Mouse (Mus musculus): ENCODE results near the gene Eps8l2.

Eps8l2 gene

DNA sequence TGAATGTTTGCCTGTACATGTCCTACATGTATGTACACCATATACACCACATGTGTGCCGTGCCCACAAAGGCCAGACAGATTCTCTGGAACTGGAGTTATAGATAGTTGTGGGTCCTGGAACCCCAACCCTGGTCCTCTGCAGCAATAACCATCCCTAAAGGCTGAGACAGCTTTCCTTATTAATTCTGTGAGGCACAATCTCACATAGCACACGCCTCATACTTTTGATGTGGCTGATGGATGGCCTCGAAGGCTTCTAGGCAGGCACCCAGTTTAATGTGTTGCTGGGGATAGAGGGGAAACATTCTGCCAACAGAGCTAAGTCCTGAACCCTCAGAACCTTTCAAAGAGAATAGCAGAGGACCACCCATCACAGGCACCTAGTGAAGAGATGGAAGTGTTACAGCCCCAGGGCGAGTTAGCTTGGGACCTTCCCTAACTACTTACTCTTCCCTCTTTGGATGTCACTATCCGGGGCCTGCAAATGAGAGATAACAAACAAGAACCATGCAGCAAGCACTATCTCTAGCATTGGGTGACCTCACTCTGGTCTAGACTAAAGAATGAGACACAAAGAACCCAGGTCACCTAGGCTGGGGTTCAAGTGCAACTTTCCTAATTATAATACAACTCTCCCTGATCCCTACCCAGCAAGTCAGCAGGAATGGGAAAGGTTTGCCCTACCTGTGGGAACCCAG is 25.8 kb downstream of the Eps8l2 start:
- no peak for DNase-seq (ENCODE audit: low spot score in 2 of 2)

DNA sequence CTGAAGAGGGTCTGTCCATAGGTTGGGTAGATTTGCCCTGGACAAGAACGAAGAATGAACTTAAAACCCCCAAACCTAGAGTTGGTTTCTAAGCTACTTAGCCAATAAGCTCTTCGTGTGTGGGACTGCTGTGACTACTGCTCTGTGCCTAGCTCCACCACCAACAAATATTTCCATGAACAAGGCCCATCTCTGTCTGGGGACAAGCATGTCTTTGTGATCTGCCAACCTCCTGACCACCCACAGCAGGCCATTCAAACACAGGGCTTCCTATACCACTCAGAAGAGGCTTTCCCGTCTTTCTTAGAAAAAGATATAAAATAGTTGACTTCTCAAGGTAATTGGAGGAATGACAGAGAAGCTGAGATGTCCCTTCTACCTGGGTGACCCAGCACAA is 26.4 kb downstream of the Eps8l2 start:
- no peak for DNase-seq (ENCODE audit: low spot score in 2 of 2)

DNA sequence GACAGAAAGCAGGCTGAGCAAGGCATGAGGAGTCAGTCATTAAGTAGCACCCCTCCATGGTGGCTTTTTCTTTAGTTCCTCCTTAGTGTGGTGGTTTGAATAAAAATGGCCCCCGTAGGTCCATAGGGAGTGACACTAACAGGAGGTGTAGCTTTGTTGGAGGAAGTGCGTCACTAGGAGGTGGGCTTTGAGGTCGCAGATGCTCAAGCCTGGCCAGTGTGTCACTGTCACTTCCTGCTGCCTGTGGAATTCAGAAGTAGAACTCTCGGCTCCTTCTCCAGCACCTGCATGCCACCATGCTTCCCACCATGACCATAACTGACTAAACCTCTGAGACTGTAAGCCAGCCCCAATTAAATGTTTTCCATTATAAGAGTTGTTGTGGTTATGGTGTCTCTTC is 28.7 kb downstream of the Eps8l2 start:
- DNase-seq (ENCODE audit: low spot score in 2 of 2), result no peak

DNA sequence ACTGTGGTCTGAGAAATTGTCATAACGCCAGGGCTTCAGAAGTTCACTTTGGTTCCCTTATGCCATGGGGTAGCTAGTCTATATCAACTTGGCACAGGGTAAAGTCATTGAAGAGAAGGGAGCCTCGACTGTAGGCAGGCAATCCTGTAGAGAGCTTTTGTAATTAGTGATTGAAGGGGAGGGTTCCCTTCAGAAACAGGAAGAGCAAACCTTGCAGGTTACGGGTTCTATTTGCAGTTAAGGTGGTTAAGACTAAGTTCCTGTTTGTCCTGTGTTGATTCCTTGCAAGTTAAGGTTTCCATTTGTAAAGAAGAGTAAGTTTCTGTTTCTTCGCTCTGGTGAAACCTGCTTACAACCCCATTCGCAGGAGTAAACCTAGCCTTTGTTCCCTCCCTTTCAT is 31.2 kb downstream of the Eps8l2 start:
- no peak for DNase-seq (ENCODE audit: low spot score in 2 of 2)

DNA sequence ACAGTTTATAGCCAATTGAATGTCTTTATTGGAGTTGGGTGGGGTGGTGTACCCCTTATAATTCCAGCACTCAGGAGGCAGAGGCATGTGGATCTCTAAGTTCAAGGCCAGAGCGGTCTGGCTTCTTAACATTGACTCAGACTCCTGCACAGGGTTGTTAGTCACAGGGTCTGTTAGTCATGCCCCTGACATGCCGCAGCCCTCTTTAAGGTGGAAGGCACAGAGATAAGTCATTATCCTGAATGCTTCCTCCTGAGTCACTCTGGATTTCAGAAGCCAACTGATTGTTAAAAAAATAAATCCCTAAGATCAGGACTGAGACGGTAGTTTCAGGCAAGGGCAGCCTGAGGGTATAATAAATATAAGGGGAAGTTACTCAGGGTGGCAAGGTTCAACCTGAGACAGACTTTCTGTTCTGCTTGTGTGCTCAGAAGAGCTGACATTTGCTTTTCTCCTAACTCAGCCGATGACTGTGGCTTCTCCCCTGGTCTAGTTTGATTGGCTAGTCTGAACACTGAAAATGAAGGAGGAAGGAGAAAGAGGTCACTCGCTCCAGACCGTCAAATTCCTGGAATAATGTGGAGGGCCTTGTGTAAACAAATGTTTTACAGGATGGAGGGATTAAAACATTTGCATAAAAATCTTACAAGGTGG is 33.4 kb downstream of the Eps8l2 start:
- no peak for DNase-seq (ENCODE audit: low spot score in 2 of 2)

DNA sequence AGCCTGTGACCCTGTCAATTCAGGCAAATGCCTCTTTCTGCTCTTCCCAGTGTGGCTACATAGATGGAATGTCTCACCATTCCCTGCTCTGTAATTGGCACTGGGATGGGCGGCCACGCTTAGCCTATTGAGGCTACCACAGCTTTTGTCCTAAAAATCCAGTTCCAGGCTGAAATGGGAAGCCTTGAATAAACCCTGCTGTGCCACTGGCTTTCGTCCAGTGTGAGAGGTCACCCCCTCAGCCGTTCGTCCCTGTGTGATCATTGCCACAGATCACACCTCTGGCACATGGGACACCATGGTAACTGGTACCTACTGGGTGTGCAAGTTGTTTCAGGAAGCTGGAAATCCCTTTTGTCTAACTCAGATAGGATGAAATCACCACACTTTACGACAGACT is 34.9 kb downstream of the Eps8l2 start:
- no peak for DNase-seq (ENCODE audit: low spot score in 2 of 2)

DNA sequence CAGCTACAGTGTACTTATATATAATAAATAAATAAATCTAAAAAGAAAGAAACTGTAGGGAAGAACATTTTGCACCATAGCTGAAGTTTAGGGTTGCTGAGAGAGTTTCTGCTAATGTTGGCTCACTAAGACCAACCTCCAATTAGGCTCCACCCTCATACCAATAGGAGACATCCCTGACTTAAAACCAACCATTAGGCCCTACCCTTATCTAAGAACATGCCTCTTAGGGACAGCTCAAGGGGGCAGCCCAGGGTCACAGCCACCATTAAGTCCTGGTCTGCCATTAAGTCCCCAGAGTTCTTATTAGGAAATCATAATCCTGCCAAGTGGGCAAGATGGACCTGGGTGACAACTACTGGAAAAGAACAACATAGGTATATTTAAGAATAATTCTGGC is 35.7 kb downstream of the Eps8l2 start:
- no peak for DNase-seq (ENCODE audit: low spot score in 2 of 2)

DNA sequence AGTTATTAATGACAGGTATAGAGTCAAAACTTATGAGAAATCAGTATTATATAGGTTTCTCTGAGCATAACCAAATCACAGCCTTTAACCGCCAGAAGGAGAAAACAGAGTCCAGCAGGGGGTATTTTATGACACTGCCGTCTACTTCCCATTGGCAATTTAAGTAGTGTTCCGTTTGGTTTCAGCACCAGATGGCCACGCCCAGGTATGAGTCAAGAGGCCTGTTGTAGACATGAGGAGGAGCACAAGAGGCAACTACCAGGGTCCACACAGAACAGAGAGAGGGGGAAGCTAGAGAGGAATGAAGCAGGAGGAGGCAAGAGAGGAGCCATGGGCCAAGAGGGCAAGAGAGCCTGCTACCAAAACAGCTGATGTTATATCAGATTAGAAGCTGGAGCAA is 40.9 kb downstream of the Eps8l2 start:
- DNase-seq (ENCODE audit: low spot score in 2 of 2), result no peak

DNA sequence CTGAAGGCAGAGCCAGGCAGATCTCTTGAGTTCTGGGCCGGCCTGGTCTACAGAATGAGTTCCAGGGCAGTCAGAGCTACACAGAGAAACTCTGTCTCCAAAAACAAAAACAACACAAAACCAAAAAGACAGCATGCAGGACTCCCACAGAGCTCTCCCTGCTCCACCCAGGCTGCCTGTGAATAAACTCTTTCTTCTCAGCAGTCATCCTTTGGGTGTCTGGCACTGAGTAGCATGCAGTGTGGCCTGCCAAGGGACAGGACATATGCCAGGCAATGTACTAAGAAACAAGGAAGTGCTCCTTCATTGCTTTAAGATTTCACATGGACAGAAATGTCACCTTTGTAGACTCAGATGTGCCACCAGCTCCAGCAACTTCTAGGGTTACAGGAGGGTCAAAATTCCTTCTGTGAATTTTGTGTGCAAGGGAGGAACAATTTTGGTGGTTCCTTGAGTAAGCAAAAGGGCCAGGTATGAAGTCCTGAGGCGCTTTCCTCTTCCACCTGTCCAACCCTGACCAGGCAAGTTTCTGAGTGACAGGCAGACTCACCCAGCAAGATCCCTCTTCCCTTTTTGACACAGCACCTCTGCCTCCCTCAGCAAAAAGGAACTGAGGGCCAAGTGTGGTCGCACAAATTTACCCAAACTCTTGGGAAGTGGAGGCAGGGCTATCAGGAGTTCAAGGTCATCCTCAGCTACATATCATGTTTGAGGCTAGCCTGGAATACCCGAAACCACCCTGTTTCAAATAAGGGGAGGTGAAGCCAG is 42.6 kb downstream of the Eps8l2 start:
- DNase-seq (ENCODE audit: low spot score in 2 of 2), result no peak

DNA sequence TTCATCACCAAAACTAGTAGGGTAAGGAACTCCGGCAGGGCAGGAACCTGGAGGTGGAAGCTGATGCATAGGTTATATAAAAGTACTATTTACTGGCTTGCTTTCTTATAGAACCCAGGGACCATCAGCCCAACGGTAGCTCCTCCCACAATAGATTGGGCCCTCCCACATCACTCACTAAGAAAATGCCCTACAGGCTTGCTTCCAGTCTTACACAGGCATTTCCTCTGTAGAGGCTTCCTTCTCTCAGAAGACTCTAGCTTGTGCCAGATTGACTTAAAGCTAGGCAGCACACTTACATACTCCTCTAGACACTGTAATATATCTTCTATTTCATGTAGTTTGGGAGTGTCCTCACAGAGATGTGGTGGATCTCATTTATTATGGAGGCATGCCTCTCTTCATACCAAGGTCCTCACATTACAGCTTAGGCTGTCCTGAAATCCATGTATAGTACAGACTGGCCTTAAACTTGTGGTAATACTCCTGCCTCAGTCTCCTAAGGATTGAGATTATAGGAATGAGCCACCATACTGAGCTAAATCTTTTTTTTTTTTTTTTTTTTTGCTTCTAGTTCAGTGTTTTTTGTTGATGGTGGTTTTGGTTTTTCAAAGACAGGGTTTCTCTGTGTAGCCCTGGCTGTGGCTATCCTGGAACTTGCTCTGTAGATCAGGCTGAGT is 49.3 kb downstream of the Eps8l2 start:
- DNase-seq (ENCODE audit: low spot score in 2 of 2), result no peak

DNA sequence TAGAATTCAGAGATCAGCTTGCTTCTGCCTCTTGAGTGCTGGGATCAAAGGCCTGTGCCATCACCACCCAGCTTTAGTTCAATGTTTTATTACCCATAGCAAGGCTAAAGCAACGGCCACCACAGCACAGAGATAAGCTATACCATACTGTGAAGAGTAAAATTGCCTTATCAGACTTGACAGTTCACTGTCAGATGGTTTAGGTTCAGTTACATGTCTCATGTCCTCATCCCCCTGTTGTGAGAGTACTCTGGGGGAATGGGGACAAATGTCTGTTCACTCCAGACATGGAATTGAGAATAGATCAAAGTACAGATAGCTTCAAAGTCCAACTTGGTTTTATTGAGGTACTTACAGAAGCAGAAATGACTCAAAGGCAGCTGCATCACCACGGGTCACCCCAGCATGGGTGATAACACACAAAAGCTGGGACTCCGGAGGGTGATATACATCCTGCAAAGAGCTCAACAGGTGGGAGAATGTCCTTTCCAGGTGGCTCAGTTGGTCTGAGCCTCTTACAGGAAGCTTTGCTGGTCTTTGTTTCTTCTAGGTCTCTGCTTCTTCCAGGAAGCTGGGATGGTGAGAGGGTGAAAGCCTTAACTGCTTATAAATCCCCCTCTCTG is 49.9 kb downstream of the Eps8l2 start:
- no peak for DNase-seq (ENCODE audit: low spot score in 2 of 2)

DNA sequence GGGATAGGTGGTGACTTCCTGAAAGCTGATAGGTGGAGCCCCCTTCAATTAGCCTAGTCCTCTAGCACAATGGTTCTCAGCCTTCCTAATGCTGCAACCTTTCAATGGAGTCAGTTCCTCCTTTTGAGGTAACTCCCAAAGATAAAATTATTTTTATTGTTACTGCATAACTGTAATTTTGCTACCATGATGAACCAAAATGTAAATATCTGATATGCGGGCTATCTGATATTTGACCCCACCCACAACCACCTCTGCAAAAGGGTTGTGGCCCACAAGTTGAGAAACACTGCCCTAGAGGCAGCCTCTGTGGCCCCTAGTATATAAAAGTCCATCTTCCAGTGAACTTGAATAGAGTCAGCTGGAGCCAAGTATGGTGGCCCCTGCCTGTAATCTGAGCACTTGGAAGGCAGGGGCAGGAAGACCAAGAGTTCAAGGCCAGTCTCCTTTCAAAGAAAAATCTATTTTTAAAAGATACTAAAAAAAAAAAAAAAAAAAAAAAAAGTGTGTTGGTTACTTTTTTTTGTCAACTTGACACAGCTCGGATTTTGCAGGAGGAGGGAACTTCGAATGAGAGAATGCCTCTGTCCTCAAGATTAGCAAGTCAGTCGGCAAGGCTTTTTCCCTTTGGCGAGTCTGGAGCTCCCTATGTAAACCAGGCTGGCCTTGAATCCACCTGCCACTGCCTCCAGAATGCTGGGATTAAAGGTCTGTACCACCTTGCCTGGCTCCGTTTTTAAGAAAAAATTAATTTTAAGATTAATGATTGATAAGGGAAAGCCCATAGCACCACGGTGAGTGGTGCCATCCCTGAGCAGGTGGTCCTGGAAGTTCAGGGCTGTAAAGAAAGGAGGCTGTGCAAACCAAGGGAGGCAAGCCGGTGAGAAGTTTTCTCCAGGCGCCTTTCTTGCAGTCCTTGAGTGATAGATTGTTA is 51.9 kb downstream of the Eps8l2 start:
- no peak for DNase-seq (ENCODE audit: low spot score in 2 of 2)

DNA sequence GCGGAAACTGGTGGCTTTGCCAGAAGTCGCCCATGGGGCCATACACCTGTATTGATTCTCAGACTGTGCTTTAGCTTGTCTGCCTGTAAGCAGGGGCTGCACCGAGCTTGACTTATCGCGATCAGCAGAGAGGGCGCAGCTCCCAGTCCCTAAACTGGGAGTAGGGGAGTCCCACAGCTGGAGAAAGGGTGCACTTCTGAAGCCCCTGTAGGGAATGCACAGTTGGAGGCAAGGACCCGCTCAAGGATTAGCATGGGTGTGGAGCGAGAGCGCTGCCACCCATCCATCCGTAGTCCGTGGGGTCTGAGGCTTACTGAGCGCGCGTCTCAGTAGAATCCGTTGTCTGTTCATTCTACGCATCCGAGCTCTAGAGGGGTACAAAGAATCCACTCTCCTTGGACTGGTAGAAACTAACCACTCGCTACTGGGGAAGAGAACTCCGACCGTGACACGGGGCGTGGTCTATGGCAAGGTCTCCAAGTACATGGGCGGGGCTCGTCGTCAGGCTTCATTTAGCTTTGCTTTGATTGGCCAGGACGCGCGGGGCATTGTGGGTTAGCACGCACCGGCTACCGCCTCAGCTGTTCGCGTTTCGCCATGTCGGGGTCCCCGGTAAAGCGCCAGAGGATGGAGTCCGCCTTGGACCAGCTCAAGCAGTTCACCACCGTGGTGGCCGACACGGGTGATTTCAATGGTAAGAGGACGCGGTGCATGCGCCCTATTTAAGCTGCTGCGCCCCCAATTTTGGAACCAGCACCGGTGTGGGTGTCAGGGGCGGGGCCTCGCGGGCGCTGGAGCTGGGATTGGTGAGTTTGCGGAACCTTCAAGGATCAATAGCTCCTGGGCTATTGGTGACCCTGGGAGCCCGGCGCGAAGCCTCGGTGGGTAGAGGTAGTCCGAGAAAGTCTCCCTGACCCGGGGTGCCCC is 53.2 kb downstream of the Eps8l2 start, which contains the start of gene Taldo1:
Taldo1 (plus strand) TSS at position 575 of the 927 bp plus-strand sequence.
- DNase-seq (ENCODE audit: low spot score in 2 of 2), result peak; percentile 92 to 98

DNA sequence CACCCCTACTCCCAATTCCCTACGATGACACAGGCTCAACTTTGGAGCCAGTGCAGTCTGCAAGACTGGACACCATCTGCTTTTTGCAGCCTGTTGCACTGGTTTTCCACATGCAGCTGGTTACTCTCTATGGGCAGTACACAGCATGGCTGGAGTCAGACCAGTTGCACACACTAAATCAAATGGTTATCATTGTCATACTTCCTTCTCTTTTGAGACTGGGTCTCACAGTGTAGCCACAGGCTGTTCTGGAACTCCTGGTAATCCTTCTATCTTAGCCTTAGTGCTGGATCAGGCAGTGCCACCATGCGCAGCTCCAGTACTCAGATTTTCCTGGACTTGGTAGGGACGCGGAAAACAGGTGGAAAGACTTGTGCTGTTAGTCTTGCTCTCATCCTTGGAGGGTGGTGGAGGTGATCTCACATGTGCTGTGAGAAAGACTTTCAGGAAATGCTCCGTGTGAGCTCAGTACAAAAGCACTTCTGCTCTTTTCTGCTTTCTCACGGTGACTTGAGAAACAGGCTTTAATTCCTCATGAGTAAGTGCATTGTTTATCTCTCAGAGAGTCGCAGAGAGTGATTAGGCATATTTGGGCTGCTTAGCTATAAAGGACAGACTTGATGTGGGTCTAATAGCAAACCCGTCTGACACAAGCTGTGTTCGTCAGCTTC is 54.0 kb downstream of the Eps8l2 start:
- no peak for DNase-seq (ENCODE audit: low spot score in 2 of 2)

DNA sequence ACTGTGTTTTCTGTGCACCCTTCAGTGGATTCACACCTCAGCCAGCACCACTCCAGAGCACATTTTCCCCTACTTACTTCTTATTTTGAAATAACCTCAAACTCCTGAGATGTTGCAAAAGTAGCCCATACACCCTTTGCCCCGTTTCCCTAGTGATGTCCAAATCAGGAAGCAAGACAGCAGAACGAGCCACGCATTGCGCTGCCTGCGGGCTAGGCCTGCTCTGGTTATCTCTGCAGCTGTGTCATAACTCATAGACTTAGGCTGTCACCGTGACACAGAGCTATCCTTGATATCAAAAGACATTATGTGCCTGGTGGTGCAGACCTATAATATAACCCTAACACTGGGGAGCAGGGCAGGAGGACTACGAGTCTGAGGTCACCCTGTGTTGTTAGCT is 55.5 kb downstream of the Eps8l2 start:
- DNase-seq (ENCODE audit: low spot score in 2 of 2), result no peak

DNA sequence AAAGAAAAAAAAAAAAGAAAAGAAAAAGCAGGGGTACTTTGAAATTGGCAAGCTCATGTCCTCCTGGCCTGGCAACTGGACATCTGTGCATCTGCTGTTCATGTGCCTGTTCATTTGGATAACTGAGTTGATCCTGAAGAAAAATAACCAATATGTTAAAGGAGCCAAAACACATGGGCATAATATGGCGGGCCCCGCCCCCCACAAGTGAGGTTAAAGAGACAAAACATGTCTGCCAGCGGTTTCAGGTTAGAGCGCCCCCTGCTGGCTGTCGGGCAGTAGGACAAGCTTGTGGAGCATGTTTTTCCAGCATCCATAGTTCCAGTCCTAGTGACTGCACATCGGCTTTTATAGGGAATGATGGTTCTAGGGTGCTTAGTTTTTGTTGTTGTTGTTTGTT is 56.1 kb downstream of the Eps8l2 start:
- DNase-seq (ENCODE audit: low spot score in 2 of 2), result peak in 1 of 2 experiments; percentile 13

DNA sequence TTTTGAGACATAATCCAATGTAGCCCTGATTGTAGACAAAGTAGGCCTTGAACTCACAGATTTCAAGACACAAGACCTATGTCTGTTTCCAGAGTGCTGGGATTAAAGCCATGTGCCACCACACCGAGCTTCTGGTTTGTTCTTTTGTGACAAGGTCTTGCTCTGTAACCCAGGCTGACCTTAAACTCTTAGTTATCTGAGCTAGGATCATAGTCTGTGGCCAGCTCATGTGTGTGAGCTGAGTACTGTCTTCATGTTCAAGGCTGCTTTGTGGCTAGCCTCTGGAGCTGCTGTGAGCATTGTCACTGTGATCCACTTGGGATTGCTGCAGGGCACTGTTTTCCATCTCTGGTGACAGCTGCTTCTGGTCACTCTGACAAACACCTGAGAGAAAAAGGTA is 56.7 kb downstream of the Eps8l2 start:
- no peak for DNase-seq (ENCODE audit: low spot score in 2 of 2)

DNA sequence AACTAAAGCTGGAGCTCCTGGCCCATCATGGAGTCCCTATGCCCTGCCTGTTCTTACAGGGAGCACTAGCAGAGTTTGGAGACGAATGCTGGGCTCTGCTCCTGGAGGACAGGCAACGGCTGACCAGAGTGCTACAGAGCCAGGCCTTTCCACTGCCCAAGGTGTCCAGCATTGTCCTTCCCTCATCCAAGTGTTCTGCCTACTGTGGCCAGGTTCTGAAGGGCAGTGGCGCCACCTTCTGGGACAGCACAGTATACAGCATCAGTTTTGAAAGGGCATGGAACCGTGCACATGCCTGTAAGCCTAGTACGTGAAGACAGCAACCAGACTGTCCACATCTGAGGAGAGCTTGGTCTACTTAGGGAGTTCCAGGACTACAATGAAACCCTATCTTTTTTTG is 64.6 kb downstream of the Eps8l2 start:
- DNase-seq (ENCODE audit: low spot score in 2 of 2), result peak in 1 of 2 experiments; percentile 51

DNA sequence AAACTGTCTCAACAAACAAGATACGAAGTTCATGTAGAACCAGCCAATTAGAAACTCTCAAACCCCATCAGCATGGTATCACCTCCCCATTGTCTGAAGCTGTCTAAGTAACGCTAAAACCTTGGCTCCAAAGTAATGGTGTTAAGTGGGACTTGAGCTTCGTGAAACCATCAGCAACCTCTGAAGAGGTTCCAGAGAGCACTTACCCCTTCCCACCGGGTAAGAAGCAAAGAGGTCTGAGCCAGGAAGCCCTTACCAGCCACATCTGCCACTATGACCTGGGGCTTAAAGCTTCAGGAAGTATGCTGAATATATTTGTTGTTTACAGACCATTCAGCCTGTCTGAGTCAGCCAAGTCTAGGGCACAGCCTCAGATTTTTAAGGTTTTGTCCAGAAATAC is 66.8 kb downstream of the Eps8l2 start:
- no peak for DNase-seq (ENCODE audit: low spot score in 2 of 2)

Measured in urinary bladder, adult 18-20 months (tissue).